In the genomic region with DNA sequence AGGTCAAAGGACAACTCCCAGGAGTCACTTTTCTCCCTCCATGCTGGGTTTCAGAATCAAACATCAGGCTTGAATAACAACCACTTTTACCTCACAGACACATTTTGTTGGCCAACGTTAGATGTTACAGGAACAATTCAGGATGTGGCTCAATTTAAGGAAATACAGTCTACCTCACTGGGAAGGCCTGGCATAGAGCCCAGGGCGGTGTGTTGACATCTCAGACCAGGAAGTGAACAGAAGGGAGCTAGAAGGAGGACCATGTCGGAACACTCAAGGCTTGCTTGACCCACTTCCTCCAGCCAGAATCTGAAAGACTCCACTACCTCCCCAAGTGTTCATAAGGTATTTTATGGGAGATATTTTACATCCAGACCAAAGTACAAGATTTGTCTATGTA, we compare ENCODE assay signal across 10 mouse cellular contexts. TPM values are rescaled to one million over a fixed set of nuclear protein-coding genes. Genes with fewer than 3 reads are reported as not detected.
DNase-seq lines count a peak whose midpoint lies in the region; ATAC-seq and TF ChIP-seq lines count a peak whose summit lies in the region.
"Had no signal": no experiment of that assay in that cellular context is flagged by ENCODE, and none has a peak within 500 bp of the region (broad histone marks: within the 10 kb centered on the region; RNA-seq: fewer than 3 reads in every experiment).

No protein-coding gene starts in this region.

- H3K4me2 ChIP-seq in lung, embryonic 15.5 days: no peak overlapping the region
- no peak overlapping the region for H3K4me2 ChIP-seq in forebrain, embryonic 13.5 days
- H3K4me2 ChIP-seq: limb, embryonic 15.5 days had no signal

- H3K79me2 ChIP-seq in MEL (ENCODE audit: control insufficient read depth, insufficient read depth, low read length, poor library complexity): no peaks in the 10 kb centered on the region

- peak; percentile 55; the same call in 1 of the 2 replicates for ATAC-seq in lung, embryonic 15.5 days (ENCODE audit: borderline replicate concordance, extremely low read depth, low FRiP score, low TSS enrichment)
- no peak for ATAC-seq in forebrain, embryonic 13.5 days

- 40% methylated on average over 3 of the region's 3 CpGs for WGBS in lung, embryonic 15.5 days
- WGBS in forebrain, embryonic 13.5 days: 80% methylated on average over 3 of the region's 3 CpGs

- H3K27me3 ChIP-seq in MEL (ENCODE audit: control insufficient read depth in 1 of 2, insufficient read depth in 2 of 2, low read length in 2 of 2): no peaks in the 10 kb centered on the region
- no peaks in the 10 kb centered on the region for H3K27me3 ChIP-seq in lung, embryonic 15.5 days
- H3K27me3 ChIP-seq in forebrain, embryonic 13.5 days: no peaks in the 10 kb centered on the region
- H3K27me3 ChIP-seq: limb, embryonic 15.5 days had no signal

- no peak for TF ChIP-seq EP300 in MEL (IDR thresholded peaks at IDR 0.05; ENCODE audit: low read depth in 1 of 2, low read length in 2 of 2)

- DNase-seq in gastrocnemius, postnatal 14 days: peak; percentile 20
- no peak for DNase-seq in gastrocnemius, adult 18-20 months (ENCODE audit: low spot score)
- peak; percentile 34 for DNase-seq in MEL (ENCODE audit: low read depth, low spot score)
- peak; percentile 57 to 67 for DNase-seq in heart, postnatal 14 days
- no peak for DNase-seq in frontal cortex, adult 2 months (ENCODE audit: extremely low spot score in 1 of 2, low spot score in 1 of 2)
- DNase-seq in right cerebral cortex, postnatal 14 days: no peak
- DNase-seq: cerebellum, adult 8-10 months had no signal

- intact Hi-C loops in gastrocnemius, postnatal 14 days (cut with DNase I; ENCODE audit: low total_unique reads): no loop called here
- intact Hi-C loops in heart, postnatal 14 days (cut with DNase I): no loop called here

- peaks cover 0 to 4% of the 10 kb centered on the region in 2 experiments; a peak in 2 of 4 replicates for H3K36me3 ChIP-seq in MEL (ENCODE audit: control insufficient read depth in 1 of 2, insufficient read depth in 2 of 2, low read length in 2 of 2)
- H3K36me3 ChIP-seq in lung, embryonic 15.5 days: no peaks in the 10 kb centered on the region
- no peaks in the 10 kb centered on the region for H3K36me3 ChIP-seq in forebrain, embryonic 13.5 days (ENCODE audit: poor library complexity, severe bottlenecking)
- H3K36me3 ChIP-seq: limb, embryonic 15.5 days had no signal

- no peak for TF ChIP-seq RAD21 in MEL (IDR thresholded peaks at IDR 0.05; ENCODE audit: low read depth, low read length)

- no peak overlapping the region for H3K27ac ChIP-seq in MEL (ENCODE audit: control insufficient read depth, low read depth, low read length)
- H3K27ac ChIP-seq in lung, embryonic 15.5 days: no peak overlapping the region
- H3K27ac ChIP-seq in forebrain, embryonic 13.5 days: no peak overlapping the region
- H3K27ac ChIP-seq: limb, embryonic 15.5 days had no signal

- TF ChIP-seq POLR2A in MEL (IDR thresholded peaks at IDR 0.05; ENCODE audit: control insufficient read depth in 1 of 2, insufficient read depth in 1 of 2, low read depth in 1 of 2, low read length in 2 of 2, poor library complexity in 1 of 2): no peak

- no peak overlapping the region for H3K9ac ChIP-seq in MEL (ENCODE audit: control insufficient read depth, low read depth, low read length, poor library complexity, severe bottlenecking)
- no peak overlapping the region for H3K9ac ChIP-seq in lung, embryonic 15.5 days
- H3K9ac ChIP-seq in forebrain, embryonic 13.5 days: no peak overlapping the region
- H3K9ac ChIP-seq: limb, embryonic 15.5 days had no signal

- no peak for TF ChIP-seq CTCF in MEL (IDR thresholded peaks at IDR 0.05 in 2 of 3, conservative IDR thresholded peaks at IDR 0.05 in 1 of 3; ENCODE audit: control insufficient read depth in 1 of 3, insufficient read depth in 1 of 3, low read depth in 2 of 3, low read length in 3 of 3, poor library complexity in 1 of 3, severe bottlenecking in 1 of 3)

- no peak overlapping the region for H3K4me3 ChIP-seq in MEL (ENCODE audit: control insufficient read depth in 1 of 2, insufficient read depth in 1 of 2, low read depth in 2 of 2, low read length in 2 of 2)
- no peak overlapping the region for H3K4me3 ChIP-seq in lung, embryonic 15.5 days
- no peak overlapping the region for H3K4me3 ChIP-seq in forebrain, embryonic 13.5 days
- H3K4me3 ChIP-seq: limb, embryonic 15.5 days had no signal

- H3K4me1 ChIP-seq in MEL (ENCODE audit: control insufficient read depth in 1 of 2, insufficient read depth in 2 of 2, low read length in 2 of 2): peaks cover 6 to 11% of the 10 kb centered on the region in 2 experiments
- H3K4me1 ChIP-seq in lung, embryonic 15.5 days: no peaks in the 10 kb centered on the region
- H3K4me1 ChIP-seq in forebrain, embryonic 13.5 days: peaks cover 2% of the 10 kb centered on the region; the same call in 1 of the 2 replicates
- H3K4me1 ChIP-seq: limb, embryonic 15.5 days had no signal

- H3K9me3 ChIP-seq in MEL (replicated peaks; ENCODE audit: insufficient read depth, low read length): no peaks in the 10 kb centered on the region
- H3K9me3 ChIP-seq in lung, embryonic 15.5 days: no peaks in the 10 kb centered on the region
- H3K9me3 ChIP-seq in forebrain, embryonic 13.5 days (replicated peaks): no peaks in the 10 kb centered on the region
- H3K9me3 ChIP-seq: limb, embryonic 15.5 days had no signal

TF ChIP-seq in MEL, 35 proteins besides CTCF, POLR2A, EP300 and RAD21:
- no peak for TF ChIP-seq MYC (IDR thresholded peaks at IDR 0.05; ENCODE audit: low read depth, low read length)
TF ChIP-seq in MEL: peak in this region for 0.

RNA-seq across cellular contexts. Expression of a gene that starts 7.4 kb away (rescaled TPM):
- 10 to 100 TPM; 46.4 to 48.9 TPM for total RNA-seq in gastrocnemius, postnatal 14 days (2021)
- 10 to 100 TPM; 56.1 to 62.5 TPM for total RNA-seq in gastrocnemius, adult 18-20 months (2021)
- 101 and 105 TPM in 2 replicates for total RNA-seq in MEL (2012; rRNA removed)
- 100 to 1,000 TPM in 1 of 2 experiments, 10 to 100 TPM in 1; 94.2 to 425 TPM for polyA plus RNA-seq in MEL (2012; ENCODE audit: insufficient read depth in 1 of 2, insufficient read length in 2 of 2, low read depth in 1 of 2, low replicate concordance in 2 of 2, missing spikeins in 1 of 2)
- total RNA-seq in heart, postnatal 14 days (2021): 10 to 100 TPM; 61.9 to 65.0 TPM
- 24.8 and 26.7 TPM in 2 replicates for polyA plus RNA-seq in lung, embryonic 15.5 days (2015; fragmentation: Nextera tagmentation; extraction: Ambion mirVana)
- polyA plus RNA-seq in frontal cortex, adult 2 months (2012; rRNA removed): 110 and 118 TPM in 2 replicates
- polyA plus RNA-seq in forebrain, embryonic 13.5 days (2015; fragmentation: Nextera tagmentation; extraction: Ambion mirVana): 29.6 and 42.3 TPM in 2 replicates

RNA-seq across cellular contexts. Expression of a gene that starts 45.1 kb away (rescaled TPM):
- 10 to 100 TPM; 55.2 to 60.6 TPM for total RNA-seq in gastrocnemius, postnatal 14 days (2021)
- 10 to 100 TPM; 78.1 to 92.4 TPM for total RNA-seq in gastrocnemius, adult 18-20 months (2021)
- total RNA-seq in MEL (2012; rRNA removed): 25.3 and 27.6 TPM in 2 replicates
- polyA plus RNA-seq in MEL (2012; ENCODE audit: insufficient read depth in 1 of 2, insufficient read length in 2 of 2, low read depth in 1 of 2, low replicate concordance in 2 of 2, missing spikeins in 1 of 2): 100 to 1,000 TPM in 1 of 2 experiments, 10 to 100 TPM in 1; 29.9 to 154 TPM
- 100 to 1,000 TPM; 111 to 112 TPM for total RNA-seq in heart, postnatal 14 days (2021)
- polyA plus RNA-seq in lung, embryonic 15.5 days (2015; fragmentation: Nextera tagmentation; extraction: Ambion mirVana): 19.3 and 20.8 TPM in 2 replicates
- polyA plus RNA-seq in frontal cortex, adult 2 months (2012; rRNA removed): 47.8 and 47.9 TPM in 2 replicates
- 26.3 and 27.4 TPM in 2 replicates for polyA plus RNA-seq in forebrain, embryonic 13.5 days (2015; fragmentation: Nextera tagmentation; extraction: Ambion mirVana)

Comparison
In these comparisons a context has a peak if more than half of its experiments do, and no peak if none do; other contexts are left out.
1. DNase-seq: peak in gastrocnemius, postnatal 14 days (single experiment), MEL (single experiment) and heart, postnatal 14 days (2 of 2); none in gastrocnemius, adult 18-20 months (single experiment), frontal cortex, adult 2 months (0 of 2) and right cerebral cortex, postnatal 14 days (single experiment).